Mouse (Mus musculus): ENCODE measurements at regions not wholly inside any gene's neighbourhood (a gene's known extent, or its start where the extent isn't known, plus 50 kb on each side); places are given as distances from the start of the nearest gene placed in this dataset.

GRCm38 (mm10) chr1:184462481-184463124 is 269.8 kb downstream of the Hlx start:
- no peak for DNase-seq (ENCODE audit: low spot score in 2 of 2)

- DNase-seq (ENCODE audit: low spot score in 2 of 2) = no peak
Measured at GRCm38 (mm10) chr1:184461411-184461810, 271.0 kb downstream of the Hlx start.

GRCm38 (mm10) chr1:184456727-184457126 is 275.7 kb downstream of the Hlx start:
- DNase-seq (ENCODE audit: low spot score in 2 of 2) = no peak

GRCm38 (mm10) chr1:184454381-184454780 is 278.0 kb downstream of the Hlx start:
- no peak for DNase-seq (ENCODE audit: low spot score in 2 of 2)

- DNase-seq (ENCODE audit: low spot score in 2 of 2) = no peak
Measured at GRCm38 (mm10) chr1:184453673-184454072, 278.7 kb downstream of the Hlx start.

- no peak for DNase-seq (ENCODE audit: low spot score in 2 of 2)
Measured at GRCm38 (mm10) chr1:184453061-184453460, 279.4 kb downstream of the Hlx start.

DNA sequence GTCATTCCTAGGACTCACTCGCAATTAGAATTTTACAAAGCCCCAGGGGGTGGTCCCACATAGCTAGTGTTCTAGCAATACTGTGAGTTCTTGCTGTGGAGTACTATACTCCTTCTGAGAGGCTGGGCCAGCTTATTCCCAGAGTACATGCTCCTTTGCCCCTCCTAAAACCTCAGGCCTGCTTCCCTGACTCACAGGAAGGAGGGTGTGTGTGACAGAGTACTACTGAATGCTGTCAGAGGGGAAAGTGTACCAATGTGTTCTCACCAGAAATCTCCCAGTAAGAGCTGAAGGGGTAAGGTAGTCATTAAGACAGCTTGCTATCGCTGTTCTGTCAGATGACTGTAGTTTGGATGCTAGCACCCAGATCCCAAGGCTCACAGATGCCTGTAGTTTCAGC is 280.7 kb downstream of the Hlx start:
- DNase-seq (ENCODE audit: low spot score in 2 of 2) = no peak

DNA sequence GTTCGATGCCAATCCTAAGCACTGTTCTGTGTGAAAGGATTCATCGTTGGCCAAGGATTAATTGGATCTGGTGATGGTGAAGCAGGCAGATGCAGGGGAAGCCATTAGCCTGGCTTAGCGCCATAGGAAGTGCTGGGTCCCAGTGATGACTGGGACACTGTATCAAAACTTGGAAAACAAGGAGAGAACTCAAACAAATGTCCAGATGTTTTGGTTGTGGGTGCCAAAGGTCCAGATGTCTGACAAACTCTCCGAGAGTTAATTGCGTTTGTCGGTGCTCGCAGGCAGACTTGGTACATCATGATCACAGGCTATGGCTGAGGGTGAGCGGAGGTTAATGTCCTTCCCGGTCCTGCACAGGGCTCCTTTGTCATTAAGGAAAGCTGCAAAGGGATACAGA is 283.4 kb downstream of the Hlx start:
- no peak for DNase-seq (ENCODE audit: low spot score in 2 of 2)

DNA sequence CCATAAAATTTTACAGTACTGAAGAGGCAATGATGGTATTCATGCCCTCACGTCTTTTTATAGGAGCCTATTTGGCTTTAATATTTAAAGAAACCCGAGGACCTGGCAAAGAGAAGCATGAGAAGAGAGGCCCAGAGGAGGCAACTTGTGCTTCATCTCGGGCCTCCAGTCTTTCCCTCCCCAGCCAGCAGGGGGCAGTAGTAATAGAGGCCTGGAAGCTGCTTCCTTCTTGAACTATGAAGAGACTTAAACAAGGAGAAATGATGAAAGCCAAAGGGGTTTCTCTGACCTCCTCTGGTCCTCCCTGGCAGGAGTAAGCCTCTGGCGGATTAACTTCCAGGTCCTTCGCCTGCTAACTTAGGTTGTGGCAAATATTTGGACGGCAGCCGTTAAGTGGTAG is 284.5 kb downstream of the Hlx start:
- peak; percentile 25 to 54 for DNase-seq (ENCODE audit: low spot score in 2 of 2)

- no peak for DNase-seq (ENCODE audit: low spot score in 2 of 2)
Measured at GRCm38 (mm10) chr1:184447161-184447667, 285.2 kb downstream of the Hlx start.

GRCm38 (mm10) chr1:184444189-184444588 is 288.2 kb downstream of the Hlx start:
- DNase-seq (ENCODE audit: low spot score in 2 of 2) = peak in 1 of 2 experiments; percentile 11

DNA sequence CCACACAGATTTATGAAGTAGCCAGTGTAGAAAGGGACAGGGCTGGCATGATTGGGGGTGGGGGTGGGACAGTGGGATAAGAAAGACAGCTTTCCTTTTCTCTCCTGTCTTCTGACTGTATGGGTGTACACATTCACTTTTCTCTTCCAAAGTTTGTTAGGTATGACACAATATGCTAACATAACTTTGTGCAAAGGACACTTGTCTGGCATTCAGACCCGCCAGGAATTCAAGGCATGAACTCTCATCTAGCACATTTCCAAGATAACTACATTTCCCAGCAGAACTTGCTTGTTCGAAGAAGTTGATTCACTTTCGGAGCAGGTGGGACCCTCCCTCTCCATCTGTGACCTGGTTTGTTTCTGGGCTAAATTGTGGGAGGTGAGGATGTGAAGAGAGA is 289.7 kb downstream of the Hlx start:
- DNase-seq (ENCODE audit: low spot score in 2 of 2) = no peak

DNA sequence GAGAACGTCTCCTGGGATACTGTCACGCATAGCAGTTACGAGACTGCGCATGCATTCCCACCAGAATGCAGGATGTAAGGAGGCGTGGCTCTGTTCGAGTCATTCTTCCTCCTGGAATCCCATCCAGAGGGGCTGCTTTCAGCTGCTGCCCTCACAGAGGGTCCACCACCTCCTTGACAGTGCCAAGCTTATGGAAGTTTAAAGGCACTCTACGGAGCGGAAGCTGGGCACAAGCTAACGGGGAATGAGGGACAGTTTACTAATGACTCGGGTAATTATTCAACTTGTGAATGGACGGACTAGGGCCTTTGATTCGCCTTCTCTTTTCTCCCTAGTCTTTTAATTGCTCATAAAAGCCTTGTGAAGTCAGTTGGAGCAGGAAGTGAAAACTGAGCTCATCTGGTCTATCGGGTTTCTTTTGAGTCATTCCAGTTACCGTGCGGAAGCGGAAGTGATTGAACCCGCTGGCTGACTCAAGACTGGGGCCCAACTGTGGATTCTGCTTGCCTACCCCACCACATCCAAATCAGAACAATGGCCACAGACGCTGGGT is 291.3 kb downstream of the Hlx start:
- DNase-seq (ENCODE audit: low spot score in 2 of 2) = no peak

DNA sequence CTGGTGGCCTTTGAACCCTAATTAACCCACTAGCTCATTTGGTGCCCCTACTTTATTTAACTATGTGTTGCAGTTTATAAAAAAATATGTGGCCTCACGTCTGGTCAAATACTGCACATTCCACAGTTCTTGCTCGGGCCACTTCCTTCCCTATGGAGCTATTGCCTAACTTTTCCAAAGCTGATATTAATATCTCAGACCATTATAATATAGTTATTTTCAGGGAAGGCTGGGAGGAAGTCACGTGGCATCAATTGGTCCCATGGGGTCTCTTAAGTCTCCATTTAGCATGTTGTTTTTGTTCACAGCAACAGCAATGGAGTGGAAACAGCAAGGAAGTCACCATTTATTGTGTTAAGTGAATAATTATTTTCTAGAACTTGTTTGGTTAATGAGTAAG is 292.9 kb downstream of the Hlx start:
- DNase-seq (ENCODE audit: low spot score in 2 of 2) = no peak

- DNase-seq (ENCODE audit: low spot score in 2 of 2) = no peak
Measured at GRCm38 (mm10) chr1:184436387-184436786, 296.0 kb downstream of the Hlx start.

- no peak for DNase-seq (ENCODE audit: low spot score in 2 of 2)
Measured at GRCm38 (mm10) chr1:184428612-184429011, 303.8 kb downstream of the Hlx start.

- DNase-seq (ENCODE audit: low spot score in 2 of 2) = no peak
Measured at GRCm38 (mm10) chr1:184428035-184428434, 304.4 kb downstream of the Hlx start.

DNA sequence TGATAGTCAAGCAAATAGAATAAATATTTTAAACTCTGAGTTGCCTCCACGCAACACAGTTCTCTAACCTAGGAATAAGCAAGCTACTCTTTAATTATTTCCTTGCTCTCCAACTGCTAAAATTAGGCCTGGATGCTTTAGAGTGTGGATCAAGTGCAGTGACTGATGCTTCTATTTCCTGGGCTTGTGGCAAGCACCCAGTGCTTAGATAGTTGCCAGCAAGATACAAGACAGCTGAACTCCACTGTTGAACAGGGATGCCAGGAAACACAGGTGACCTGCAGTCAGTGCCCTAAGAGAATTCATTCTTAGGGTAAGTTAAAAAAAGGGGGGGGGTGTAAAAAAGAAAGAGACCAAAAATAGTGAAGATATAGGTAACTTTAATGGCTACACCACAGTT is 306.7 kb downstream of the Hlx start:
- no peak for DNase-seq (ENCODE audit: low spot score in 2 of 2)

GRCm38 (mm10) chr1:184424035-184424434 is 308.4 kb downstream of the Hlx start:
- no peak for DNase-seq (ENCODE audit: low spot score in 2 of 2)

GRCm38 (mm10) chr1:184412596-184412995 is 319.8 kb downstream of the Hlx start:
- DNase-seq (ENCODE audit: low spot score in 2 of 2) = no peak

DNA sequence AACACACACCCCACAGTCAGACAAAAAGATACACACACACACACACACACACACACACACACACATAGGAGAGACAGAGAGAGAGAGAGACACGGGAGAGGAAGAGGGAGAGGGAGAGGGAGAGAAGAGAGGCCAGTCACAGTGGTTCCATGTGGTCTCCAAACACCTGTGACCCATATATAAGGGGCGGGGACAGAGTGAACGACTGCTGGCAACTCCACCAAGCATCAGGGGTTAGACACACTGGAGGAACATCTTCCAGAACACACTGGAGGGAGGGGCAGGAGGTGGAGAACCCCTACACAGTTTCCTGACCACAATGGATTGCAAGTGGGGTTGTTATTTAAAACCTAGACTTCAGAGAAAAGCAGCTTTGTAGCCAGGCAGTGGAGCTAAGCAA is 321.4 kb downstream of the Hlx start:
- DNase-seq (ENCODE audit: low spot score in 2 of 2) = no peak

DNA sequence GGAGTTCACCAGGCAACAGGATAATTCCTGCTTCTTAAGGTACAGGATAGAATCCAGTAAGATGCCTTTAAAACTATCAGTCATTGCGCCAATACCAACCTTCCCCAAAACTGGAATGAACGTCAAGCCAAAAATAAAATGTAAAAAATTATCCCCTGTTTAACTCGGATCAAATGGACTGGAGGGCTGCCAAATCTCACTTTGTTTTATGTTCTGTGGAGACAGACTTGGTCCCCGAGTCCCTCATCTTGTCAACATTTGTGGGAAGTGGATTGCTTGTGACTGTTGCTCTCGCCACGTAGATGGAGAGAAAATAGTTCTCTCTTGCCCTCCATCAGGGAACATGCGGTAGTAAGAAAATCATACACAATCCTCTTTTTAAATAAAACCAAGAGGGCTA is 322.4 kb downstream of the Hlx start:
- DNase-seq (ENCODE audit: low spot score in 2 of 2) = no peak

GRCm38 (mm10) chr1:184402985-184403384 is 329.4 kb downstream of the Hlx start:
- no peak for DNase-seq (ENCODE audit: low spot score in 2 of 2)

DNA sequence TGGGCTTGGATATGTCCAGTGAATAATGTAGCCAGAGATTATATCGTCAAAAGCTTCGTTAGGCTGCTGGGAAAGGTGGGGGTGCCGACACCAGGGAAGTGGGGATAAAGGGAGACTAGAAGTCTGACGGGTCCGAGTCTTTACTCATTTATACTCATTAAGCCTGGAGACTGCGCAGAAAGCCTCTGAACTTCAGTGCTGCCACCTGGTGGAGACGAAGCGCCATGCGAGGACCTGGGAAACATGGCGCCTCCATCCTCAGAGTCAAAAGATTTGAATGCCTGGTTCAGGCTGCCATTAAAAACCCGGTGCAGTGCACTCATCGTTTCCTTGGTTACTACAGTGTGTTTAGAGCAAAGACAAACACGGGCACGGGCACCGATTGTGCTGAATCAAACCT is 337.2 kb downstream of the Hlx start:
- peak in 1 of 2 experiments; percentile 17 for DNase-seq (ENCODE audit: low spot score in 2 of 2)

All from frontal cortex, postnatal 10 days (tissue).